Mouse (Mus musculus) thymus, postnatal 36 days (tissue): ENCODE results near the gene Gnai1.
"Not testable (repeated sequence)": the region's sequence is repeated elsewhere in the genome, so short reads cannot be mapped to it uniquely, and the experiment has no call there.

ENCODE experiments used
- DNase-seq, 2 experiments: peaks; one replicate each; pipeline ENCODE4 v3.0.0; 2022; ENCODE audit warnings: mixed read lengths in 2 of 2

Gnai1 gene

DNA sequence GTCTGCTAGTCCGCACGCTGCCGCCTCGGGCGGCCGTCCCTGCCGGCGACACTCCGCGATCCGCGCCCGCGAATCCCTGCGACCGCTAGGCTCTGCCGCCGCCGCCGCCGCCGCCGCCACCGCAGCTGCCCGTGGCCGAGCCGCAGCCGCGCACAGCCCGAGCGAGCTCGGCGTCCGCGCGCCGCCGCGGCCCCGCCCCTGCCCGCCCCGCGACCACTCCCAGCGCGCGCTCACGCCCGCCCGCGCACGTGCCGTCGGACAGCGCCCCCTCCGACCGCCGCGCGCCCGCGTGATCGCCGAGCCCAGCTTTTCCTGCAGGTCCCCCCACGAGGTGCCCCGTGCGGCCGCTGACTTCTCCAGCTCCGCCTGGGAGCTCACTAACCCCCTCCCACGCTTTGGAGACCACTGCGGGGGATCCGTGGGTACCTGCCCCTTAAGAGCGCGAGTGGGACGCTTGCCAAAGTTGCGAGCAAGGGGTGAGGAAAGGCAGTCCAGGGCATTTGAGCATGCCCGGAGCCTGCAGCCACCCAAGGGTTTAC lies at the start of gene Gnai1:
Gene Gnai1 (minus strand): TSS at position 75 of the 539 bp plus-strand sequence.
- DNase-seq = no peak

DNA sequence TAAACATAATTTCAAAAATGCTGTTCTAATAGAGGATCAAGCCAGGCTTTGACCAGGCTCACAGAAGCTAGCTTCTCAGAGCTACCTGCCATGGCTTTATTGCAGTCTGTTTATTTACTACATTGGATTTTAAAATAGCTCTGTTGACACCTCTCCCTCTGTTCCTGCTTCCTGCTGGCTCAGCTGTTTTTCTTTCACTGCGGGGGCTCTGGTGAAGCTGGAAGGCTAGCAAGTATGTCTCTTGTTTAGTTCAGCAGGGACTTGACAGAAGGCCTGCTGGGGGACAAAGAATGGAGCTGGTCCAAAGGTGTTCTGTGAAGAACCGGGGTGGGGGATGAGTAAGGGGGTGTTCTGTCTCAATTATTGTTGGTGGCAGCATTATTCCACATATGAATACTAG lies 7.7 kb upstream of the Gnai1 start:
- no peak for DNase-seq

DNA sequence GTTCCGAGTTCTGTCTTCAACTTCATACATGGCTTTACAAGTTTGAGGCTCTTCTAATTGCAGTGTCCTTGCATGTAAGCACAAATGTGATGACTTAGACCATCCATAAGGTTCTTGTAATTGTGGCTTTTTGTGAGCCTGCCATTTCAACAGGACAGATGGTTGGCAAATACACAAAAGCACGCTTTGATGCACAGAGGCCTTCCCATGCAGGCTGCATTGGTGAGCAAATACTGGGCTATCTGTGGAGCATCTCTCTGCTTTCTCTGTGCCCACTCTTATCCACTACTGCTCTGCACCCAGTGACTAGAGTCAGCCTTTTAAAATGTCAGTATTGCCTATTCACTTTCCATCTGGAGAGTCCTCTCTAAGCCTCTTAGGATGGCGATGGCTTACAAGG lies 5.3 kb upstream of the Gnai1 start:
- DNase-seq = no peak

DNA sequence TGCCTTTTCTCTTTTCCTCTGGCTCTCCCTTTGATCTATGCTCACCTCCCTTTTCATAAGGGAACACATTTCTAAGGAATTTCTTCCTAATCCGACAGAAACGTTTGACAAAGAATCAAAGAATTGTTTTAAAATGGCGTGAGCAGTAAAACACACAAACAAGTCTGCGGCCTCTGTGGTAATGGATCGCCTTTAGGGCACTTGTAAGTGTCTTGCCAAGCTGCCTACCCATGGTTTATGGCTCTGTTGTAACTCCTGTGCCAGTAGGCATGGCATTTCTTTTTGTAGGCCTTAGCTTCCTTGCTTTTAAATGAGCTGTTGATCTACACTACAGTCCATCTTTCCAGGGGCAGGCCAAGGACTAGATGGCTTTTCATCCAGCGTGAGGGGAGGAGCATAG lies 801 bp upstream of the Gnai1 start:
- DNase-seq = no peak

DNA sequence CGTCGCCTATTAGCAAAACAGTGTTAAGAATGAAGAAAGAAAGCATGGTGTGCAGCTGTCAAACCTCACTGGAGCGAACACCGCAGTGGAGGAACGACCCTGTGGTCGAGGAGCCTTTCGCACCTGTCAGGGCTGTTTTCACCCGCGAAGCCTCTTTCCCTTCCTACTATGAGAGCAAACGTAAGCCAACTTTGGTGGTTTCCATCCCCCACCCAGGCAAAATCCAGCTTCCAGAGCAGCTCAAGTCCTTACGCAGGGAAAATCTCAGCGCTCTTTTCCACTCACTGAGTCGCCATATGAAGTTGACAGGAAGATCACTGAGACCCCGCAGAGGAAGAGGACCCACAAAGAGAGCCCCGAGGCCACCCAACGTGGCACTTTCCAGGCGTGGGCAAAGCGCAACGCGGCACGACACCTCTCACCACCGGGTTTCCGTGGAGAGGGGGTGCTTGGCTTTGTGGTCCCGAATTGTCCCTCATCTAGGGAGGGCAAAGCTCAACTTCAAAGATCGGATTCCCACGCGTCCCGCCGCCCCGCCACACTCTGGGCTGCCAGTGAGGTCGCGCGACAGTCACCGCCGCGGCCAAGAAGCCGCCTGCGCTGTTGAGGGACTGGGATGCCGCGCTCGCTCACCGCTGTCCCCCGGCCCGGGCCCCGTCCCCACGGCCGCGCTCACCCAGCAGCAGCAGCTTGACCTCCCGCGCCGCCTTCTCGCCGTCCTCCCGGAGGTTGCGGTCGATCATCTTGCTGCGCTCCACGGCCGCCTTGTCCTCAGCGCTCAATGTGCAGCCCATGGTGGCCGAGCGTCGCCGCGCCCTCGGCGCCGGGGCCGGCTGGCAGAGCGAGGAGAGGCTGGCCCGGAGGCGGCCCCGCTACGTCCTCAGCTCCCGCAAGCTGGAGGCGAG lies 527 bp downstream of the Gnai1 start:
- no peak for DNase-seq

DNA sequence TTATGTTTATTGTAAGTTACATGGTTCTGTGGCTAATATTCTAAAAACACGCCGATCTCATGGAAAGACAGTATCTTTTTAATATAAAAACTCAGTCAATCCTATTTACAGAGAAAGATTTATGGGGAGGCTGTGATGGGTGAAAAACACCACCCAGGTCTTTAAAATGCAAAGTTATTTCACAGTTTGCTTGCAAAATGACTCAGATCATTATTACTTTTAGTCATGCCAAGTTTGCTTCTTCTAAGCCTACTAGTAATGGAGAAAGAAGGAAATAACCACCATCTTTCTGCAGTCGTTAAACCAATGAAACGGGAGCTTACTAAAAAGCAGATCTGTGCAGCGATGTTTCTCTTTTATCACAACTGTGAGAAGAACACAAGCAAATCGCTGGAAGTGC lies 1.4 kb downstream of the Gnai1 start:
- DNase-seq = no peak

DNA sequence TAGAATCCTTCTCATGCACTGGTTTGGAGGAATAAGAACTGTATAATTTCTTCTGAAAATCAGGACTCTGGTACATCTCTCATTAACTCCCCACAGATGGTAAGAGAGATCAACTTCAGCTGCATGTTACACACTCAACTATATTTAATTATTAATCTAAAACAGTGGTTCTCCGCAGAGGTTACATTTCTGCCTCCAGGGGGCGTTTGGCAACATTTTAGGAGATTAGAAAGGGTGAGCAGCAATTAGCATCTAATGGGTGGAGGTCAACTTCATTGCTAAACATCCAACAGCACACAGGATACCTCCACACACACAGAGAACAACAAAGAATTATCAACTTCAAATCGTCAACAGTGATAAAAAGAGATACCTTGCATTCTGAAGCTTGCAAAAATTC lies 2.0 kb downstream of the Gnai1 start:
- no peak for DNase-seq

DNA sequence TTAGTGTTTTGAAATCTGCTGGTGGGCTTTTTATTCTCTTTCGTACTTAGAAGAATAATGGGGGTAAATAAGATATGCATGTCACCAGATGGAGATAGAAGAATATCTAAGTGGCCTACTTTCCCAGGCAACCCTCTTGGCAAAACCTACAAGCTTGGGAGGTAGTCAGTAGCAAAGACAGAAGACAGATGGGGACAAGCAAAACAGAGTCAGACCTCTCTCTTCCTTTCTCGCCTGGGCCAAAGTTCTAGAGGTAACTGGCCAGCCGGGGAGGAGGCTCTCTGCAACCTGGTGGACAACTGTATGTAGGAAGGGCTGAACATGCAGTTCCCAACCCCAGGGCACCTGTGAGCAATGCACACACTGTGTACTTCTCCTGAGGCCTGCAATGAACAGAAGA lies 12.9 kb downstream of the Gnai1 start:
- DNase-seq = no peak

DNA sequence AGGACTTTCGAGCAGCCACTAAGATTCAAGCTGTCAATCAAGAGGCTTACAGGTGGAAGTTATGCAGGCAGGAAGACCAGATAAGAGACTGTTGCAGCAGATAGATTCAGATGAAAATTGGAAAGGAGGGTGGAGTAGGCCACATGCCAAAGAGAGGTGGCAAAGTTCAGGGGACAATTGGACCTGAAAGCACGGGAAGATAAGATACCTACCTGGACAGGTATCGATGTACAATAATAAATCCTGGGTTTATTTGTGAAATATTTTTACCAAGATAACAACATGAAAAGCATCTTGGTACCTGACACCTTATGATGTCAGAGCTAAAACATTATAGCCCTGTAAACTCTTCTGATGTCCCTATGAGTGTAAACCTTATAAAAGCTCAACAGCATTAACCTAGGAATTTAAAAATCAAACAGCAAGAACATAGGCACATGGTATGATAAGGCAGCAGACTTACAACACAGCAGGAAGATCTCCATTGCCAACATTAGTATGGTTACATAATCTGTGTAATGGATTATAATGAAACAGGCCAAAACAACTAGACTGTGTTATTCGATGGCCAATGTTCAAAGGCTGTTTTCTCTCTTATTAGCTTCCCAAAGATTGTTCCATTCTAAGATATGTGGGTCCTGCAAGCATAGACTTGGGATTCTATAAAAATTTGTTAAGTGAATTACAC lies 16.6 kb downstream of the Gnai1 start:
- no peak for DNase-seq

DNA sequence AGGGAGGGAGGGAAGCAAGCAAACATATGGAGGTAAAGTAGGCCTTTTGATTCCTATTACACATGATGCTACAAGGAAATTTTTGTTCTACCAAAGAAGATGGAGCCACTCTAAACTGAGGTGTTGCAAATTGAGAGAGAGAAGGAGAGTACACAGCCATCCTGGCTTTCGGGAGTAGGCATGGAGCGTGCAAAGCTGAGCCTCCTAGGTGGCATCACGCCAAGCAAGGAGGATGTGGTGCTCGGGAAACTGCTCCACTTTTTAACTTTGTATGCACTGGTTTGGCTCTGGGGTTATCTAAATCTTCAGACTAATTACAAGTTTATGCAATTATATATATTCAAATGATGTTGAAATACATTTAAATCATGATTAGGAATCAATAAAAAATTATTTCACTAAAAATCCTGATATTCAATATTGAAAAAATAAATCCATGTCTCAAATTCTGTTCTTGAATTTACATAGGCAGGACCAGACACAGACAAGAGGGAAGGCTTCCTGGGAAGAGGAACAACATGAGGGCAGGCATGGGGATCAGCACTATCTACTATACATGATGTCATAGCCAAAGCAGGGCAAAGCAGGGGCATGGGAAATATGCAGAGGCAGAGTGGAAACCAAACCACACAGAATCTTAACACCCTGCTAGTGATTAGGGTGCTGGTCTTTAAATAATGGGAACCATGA lies 17.2 kb downstream of the Gnai1 start:
- DNase-seq = no peak

DNA sequence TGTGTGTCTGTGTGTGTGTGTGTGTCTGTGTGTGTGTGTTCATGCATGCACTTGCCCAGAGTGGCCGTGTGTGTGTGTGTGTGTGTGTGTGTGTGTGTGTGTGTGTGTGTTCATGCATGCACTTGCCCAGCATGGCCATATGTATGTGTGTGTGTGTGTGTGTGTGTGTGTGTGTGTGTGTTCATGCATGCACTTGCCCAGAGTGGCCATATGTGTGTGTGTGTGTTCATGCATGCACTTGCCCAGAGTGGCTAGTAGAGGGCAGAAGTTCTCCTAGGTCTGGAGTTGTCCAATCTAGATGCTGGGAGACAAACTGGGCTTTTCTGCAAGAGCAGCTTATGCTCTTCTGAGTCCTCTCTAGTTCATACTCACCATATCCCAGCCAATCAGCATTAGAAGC lies 18.3 kb downstream of the Gnai1 start:
- not testable (repeated sequence) for DNase-seq

DNA sequence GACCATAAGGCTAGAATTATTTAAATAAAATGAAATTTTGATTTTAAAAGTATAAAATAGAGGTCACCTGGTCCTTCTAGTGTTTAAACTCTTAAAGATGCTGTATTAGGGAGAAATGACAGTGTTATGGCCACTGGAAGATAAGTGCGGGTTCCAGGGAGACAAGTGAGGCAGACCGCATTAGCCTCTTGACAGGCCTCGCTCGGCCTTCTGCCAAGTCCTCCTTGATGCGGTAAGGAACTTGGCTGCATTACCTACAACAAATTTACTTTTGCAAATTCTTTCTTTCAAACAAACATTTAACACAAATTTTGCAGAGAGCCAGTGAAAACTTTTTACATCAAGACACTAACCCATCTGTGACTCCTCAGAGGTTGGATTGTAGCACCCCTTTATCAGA lies 27.9 kb downstream of the Gnai1 start:
- DNase-seq = no peak

DNA sequence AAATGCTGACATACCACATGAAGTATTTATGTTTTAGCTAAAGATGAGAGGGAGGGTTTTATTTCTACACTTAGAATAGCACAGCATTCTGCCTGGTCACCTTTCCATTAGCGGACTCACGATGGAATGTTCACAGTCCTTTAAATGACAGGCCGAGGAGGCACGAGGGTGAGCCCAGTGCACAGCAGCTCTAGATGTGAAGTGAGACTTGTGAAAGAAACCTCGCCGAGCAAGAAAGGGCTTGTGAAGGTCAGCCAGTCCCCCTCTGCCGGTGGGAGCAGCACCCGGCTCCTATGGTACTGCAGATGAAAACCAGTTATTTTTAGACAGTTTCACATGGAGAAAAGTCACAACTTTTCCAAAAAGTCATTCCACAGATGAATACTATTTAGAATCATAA lies 29.4 kb downstream of the Gnai1 start:
- no peak for DNase-seq

DNA sequence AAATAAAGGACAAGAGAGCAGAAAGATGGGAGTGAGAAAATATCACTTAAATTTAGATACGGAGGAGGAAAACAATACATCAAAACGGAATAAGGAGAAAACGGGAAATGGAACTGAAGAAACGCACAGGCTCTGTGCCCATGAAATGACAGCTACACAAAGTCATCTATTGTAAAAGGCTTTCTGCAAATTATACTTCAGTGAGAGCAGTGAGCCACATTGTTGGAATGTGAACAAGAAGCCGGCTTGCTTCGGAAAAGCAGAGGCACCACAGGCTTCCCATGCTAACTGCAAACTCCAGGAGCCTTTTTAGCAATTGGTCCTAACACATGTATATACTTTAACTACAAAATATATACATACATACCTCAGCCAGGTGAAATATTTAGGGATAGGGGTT lies 34.0 kb downstream of the Gnai1 start:
- no peak for DNase-seq

DNA sequence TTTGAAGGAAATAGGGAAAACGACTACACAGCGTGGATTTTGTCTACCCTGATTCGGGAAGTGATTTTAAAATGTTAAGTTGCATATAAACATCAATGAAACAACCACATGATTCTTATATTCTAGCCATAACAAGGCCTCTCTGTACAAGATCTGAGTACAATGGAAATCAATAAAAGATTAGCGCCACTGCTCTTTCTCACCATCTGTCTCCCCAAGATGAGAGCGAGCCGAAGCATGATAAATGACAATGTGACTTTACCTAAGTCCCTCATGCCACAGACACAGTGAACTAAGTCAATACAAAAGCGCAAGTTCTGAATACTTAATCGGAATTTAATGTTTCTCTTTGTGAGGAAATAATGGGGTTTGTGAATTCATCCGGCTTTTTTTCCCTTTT lies 36.6 kb downstream of the Gnai1 start:
- DNase-seq = no peak

DNA sequence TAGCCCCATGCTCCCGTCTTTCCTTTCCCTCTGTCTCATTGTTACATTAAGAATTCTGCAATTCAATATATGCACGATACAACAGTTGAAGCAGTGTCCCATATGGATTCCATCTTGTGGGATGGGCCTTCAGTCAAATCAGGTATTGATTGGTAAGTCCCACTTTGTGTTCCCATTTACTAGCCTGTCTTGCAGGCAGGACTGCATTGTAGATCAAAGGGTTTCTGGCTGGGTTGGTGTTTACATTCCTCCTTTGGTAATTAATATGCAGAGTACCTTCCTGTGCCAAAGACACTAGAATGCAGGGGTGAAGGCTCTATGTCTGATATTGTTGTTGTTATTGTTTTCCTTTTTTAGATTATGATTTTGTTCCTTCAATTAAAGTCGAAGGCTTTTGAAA lies 38.5 kb downstream of the Gnai1 start:
- DNase-seq = no peak

DNA sequence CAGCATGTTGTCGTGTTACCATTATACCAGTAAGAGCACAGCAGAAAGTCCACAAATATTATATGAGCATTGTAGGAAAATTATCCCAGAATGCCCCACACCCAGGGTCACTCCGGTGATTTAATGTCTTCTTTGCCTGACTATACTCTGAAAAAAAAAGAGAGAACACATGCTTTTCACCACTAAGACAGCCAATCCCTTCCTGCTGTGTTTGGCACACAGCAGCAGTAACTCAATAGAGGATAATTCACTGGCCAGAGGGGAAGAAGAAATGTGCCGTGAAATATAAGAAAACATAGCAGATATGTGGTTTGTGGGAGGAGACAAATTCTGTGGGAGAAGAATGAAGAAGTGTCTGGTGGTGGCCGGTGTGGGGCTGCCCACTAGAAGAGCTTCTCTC lies 41.3 kb downstream of the Gnai1 start:
- DNase-seq = no peak

DNA sequence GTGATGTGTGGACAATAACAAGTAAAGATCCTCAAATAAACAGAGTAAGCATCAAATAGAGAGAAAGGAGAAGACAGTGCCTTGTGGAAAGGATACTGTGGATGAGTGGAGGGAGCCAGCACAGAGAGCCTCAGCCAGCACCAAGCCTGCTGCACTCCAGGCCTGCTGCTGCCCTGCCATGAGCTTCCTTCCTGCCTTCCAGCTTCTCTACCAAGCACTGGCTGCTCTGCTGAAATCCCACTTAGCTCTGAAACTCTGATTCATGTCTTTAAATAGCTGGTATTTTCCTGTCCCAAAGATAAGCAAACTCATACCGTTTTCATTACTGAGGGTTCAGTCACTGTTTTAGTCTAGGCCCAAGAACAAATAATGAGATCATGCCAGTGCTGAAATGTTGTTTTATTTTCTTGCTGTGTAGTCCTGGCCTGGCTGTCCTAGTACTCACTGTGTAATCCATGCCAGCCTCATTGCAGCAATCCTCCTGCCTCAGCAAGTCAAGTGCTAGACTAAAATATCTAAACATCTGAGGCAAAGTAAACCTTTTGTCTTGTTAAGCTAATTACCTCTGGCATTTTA lies 52.8 kb downstream of the Gnai1 start:
- no peak for DNase-seq

DNA sequence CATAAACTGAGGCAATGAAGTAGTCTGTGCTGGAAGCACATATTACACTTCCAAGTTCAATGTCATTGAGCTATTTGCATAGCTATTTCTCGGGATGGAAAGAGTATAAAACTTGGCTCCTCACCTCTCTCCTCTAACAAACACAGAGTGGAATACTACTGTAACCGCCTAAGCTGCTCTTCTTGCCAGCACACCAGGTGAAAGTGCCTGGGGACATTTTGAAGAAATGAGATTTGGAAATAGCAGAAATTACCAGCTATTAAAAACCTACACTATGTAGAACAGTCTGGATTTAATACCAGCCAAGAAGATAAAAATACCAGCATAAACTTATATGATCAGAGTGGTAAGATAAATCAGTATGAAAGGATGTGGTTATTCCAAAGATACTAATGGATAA lies 63.6 kb downstream of the Gnai1 start:
- no peak for DNase-seq

DNA sequence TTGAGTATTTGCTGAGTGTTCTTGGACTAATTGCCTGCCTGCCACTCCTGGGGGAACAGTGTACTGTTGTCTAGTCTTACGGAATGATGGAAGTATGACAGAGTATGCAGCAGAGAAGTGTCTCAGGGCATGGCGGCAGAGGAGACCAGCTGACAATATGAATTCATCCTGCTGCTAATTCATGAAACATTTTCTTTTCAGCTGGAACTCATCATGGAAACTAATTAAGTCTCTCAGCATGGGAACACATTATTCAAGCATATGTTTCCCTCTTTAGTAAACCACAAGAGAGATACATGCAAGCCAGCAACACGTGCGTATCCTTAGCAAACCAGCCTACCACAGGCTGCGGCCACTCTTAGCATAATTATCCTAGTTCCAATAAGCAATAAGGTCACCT lies 67.4 kb downstream of the Gnai1 start:
- no peak for DNase-seq

DNA sequence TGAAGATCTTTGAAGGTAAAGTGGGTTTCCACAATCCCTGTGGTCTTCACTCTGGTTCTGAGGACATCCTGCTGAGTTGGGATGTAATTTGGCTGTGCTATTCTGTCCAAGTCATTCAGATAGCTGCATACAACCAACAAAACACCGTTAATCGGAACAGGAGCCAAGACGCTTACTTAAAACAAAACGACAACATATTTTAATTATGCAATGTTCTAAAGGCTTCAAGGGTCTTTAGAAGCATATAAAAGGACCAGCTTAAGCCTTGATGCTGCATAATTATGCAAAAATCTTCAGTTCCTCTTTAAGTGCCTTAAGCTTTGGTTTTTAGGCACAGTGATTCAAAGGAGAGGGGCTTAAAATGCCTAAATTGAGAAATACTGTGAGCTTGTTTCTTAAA lies 70.6 kb downstream of the Gnai1 start:
- no peak for DNase-seq

DNA sequence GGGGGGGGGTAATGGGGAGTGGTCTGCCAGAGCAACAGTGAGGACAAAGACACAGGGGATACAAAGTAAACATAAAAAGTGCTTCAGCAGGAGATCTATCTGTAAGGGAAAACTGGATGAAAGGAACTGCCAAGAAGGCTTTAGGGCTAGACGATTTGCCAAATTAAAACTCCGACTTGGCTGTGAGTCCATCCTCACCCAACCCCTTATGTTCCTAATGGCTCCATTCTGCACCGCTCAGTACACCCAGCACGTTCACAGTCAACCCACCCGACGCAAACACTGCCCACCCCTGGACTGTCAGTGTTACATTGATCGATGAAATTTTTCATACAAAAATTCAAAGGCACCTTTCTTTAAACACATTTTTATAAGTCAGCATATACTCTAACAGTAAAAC lies 71.5 kb downstream of the Gnai1 start:
- DNase-seq = no peak

DNA sequence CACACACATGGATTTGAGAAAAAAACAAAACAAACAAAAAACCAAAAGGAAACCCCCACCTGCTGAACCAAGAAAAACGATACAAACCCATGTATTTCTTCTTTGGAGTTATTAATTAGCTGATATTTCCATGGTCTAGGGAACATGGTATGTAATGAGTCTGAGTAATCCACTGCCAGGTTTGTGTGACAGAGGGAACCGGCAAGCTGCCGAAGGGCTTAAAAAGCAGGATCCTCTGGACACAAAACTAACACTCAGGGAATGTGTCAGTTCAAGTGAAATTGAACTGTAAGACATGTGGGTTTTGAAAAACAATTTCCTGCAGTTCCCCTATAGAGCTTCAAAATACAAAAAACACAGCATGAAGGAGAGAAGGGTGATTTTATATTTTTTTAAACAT lies 72.1 kb downstream of the Gnai1 start:
- DNase-seq = no peak
